Mouse (Mus musculus) urinary bladder, postnatal 36 days (tissue): ENCODE measurements around the gene Upp2.

ENCODE experiments used
- DNase-seq, 2 experiments: peaks; one replicate each; pipeline ENCODE4 v3.0.0; 2022; ENCODE audit warnings: low spot score in 2 of 2, mixed read lengths in 1 of 2

The Upp2 gene

DNA sequence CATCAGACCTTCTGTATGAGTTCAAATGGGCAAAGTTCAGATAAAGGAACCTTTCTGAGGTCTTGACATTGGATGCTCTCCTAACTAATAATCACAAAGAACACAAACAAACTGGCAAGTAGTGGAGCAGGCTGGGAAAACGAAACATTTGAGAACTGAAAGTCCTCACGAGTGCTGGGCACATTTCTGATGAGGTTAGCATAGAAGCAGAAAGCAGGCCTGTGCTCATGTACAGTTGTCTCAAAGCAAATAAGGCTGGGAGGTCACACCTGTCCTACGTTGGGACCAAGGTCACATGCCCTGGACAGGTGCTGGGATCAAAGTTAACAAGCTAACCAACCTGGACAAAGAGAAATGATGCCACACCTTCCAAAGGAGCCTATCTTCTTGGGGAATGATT lies 187.6 kb downstream of the Upp2 start:
- no peak for DNase-seq

DNA sequence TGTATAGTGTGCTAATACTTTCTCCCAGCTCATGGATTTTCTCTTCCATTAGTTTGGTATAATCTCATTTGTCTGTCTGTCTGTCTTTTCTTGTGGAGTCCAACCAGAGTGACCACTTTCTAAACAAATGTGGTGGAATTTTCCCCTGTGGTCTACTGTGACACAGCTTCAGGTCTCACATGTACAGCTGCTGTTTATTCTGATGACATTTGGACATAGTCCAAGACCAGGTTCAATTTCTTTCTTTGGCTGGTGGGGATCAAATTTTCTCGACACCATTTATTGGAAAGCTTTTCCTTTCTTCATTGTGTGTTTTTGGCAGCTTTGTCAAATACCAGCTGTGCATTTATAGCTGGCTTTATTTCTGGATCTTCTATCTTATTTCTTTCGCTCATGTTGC lies 191.0 kb downstream of the Upp2 start:
- DNase-seq, result no peak

DNA sequence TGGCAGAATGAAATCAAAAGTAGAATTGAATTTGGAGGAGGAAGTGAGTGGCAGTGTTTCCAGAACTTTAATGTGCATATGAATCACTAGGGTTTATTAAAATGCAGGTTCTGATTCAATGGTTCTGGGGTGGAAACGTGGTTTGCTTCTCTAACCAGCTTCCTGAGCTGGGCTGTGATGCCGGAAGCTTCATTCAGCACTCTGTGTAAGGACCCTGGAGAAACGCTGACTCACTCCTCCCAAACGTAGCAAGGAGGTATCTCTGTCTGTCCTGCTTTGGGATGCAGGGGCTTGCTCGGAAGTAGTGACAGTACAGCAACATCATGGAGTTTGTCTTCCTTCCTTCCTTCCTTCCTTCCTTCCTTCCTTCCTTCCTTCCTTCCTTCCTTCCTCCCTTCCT lies 192.6 kb downstream of the Upp2 start:
- DNase-seq, result no peak

DNA sequence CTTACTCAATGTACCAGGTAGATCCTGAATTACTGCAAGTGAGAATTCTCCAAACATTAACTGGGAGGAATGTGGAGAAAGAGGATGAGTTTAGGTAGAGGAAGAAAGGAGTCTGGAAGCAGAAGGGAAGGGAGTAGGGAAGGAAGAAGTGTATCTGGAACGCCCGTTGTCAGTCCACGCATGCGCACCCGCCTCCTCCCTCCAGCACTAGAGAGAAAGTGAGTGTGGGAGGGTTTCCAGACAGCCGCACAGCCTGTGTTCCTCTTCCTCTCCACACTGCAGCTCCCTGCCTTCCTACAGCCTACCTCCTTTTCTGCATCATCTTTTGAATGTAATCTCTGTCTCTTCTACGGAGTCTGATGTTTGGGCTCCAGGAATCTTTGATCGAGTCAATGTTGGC lies 198.0 kb downstream of the Upp2 start:
- no peak for DNase-seq

DNA sequence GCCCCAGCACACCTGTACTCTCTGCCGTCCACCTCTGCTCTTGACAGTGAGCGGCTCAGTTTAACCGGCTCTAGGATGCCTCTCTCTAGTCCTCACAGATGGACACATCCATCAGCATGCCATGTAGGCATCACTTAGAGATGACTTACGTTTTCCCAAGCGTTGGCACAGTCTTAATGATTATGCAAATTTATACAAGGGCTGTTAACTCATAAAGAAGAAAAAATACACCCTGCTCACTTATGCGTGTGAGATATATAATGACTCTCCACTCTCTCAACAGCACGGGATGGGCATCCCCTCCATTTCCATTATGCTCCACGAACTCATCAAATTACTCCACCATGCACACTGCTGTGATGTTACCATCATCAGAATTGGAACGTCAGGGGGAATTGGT lies 206.7 kb downstream of the Upp2 start:
- no peak for DNase-seq

DNA sequence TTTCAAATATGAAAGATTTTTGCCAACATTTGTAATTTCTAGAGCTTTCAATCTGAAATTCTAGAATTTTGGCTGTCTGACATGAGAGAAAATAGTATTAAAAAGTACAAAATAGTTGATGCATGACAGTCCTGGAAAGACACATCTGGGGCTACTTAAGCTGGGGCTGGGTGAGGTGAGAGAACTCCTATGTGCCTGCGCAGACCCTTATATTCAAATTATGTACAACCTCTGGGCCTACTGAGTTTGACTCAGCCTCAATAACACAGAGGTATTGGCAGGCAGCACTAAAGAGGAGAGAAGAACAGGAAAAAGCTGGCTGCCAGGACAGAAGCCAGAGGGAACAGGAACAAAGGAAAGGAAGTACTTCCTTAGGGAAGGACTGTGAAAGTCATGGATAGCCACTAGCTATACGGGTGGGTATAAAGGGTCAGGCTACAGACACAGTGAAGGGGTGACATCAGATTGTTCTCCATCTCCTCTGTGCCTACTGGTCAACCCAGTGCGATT lies 211.9 kb downstream of the Upp2 start:
- no peak for DNase-seq

DNA sequence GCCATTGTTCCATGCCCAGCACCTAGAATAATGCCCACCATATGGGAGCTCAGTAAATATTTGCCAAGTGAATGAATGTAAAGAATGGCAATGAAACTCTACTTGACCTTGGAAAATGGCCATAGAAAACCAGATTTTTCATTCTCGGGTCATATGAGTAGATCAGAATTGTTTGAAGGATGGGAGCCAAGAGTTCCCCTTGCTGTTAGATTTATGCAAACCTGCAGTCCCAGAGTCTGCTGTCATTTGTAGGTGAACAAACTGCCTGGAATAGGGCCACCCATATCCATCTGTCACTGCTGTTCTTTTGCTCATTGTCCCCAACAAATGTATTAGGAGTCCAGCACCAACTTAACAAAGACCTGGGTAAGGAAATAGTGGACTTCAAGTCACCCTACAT lies 216.4 kb downstream of the Upp2 start:
- DNase-seq, result no peak

DNA sequence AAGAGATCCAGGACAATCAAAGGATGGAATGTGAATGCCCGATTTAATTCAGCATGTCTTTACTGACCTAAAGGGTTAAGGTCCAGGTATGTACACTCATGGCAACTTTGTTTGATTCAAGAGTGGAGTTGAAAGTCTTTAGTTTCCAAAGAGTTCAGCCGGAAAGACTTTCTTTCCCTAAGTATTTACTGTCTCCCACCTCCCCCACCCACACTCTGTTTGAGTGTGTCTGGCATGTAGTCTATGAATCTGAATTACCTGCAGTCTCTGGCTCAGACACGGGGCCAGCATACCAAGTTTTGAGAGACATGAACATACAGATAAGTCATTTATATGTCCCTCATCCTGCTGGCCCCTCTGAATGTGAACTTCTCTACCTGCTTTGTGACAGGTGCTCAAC lies 219.1 kb downstream of the Upp2 start:
- no peak for DNase-seq

DNA sequence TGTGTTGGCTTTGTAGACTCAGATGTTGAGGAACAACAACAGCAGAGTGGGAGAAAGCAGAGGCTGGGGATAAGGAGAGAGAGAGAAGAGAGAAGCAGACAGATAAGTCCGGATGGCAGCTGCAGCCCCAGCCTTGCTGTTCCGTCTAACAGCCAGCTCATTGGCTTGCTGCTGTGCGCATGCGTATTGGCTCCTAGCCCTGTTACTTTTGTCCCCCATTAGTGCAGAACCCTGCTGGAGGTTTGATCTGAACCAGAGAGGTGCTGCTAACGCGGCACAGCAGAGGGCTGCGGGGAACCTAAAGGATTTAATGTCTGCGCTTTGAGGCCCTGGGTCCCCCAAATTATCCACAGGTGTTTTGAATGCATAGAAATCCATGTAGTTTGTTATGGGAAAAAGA lies 219.6 kb downstream of the Upp2 start:
- DNase-seq, result no peak

DNA sequence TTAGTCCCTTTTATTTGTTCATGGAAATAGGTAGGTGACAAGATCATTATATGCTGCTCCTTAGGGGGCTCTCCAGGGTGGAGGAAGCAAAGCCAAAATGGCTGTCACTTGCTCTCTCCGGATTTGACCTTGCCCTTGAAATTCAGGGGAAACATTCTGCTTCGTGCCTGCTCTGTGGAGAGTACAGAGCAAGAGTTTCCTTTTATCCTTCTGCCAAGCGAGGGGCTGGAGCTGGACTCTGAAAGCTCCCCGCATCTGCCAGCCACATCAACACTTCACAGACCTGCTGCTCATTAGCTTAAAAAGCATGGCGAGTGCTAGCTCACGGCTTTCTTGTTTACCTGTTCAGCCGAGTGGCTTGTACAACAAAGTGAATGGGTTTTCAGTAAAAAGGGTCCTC lies 220.3 kb downstream of the Upp2 start:
- DNase-seq, result no peak

DNA sequence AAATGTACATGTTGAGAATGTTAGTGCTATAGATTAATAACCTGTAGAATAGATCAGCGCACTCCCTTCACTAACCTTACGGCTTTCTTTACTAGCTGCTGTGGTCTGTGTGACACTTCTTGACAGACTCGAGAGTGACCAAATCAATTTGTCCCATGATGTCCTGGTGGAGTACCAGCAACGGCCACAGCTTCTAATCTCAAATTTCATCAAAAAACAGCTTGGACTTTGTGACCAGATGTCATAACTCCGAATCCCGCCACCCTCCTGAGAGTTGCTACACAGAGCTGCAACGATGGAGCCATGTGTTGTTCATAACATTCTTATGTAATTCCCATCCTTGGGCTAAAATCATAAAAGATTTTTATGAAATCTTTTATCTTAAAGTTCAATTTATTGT lies 222.8 kb downstream of the Upp2 start:
- no peak for DNase-seq

DNA sequence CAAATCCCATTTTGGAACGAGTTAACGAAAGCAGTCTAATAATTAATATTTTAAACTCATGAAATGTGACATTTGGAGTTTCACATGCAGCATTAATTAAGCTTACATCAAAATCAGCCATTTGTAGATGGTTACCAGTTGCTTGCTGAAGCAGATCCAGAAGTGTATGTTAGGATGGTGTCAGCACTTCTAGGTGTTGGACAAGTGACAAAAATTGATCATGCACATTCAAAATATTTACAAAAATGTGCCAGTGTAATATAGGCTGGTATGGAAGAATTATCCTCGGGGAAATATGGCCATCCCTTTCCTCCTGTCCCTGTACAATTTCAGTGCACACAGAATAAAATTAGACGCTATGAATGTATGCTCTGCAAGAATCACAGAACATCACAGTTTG lies 223.3 kb downstream of the Upp2 start:
- no peak for DNase-seq

DNA sequence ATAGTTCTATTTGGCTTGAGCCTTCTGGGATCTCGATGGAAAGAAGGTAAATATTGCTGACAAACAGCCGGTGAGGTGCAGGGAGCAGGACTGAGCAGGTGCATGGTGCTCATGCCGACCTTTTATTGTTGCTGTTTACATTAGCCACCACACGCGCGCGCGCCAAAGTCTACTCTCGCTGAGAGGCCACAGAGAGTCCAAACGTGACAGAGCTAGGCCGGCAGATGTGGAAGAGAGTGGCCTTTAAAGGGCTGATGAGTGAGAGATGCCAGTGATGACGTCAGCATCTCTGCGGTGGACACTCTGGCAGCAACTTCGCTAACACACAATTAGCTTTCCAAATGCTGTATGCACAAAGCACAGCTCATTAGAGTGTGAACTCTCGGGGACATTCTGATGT lies 227.4 kb downstream of the Upp2 start:
- DNase-seq, result no peak

DNA sequence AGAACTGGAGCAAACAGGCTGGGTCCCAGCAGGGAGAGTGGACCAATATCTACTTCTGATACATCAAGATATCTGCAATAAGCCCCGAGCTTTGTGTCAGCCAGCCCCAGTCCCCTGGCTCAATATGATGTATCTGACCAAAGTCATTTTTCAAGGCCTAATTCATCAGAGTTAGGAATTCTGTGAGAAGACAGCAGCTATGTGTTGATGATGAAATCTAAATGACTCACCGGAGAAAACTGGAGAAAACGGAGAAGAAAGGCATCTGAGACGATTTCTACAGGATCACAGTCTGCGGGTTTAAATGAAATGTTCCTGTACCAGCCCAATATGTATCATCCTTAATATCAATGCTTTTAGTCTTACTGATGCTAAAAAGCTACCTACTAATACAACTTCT lies 228.3 kb downstream of the Upp2 start:
- no peak for DNase-seq

DNA sequence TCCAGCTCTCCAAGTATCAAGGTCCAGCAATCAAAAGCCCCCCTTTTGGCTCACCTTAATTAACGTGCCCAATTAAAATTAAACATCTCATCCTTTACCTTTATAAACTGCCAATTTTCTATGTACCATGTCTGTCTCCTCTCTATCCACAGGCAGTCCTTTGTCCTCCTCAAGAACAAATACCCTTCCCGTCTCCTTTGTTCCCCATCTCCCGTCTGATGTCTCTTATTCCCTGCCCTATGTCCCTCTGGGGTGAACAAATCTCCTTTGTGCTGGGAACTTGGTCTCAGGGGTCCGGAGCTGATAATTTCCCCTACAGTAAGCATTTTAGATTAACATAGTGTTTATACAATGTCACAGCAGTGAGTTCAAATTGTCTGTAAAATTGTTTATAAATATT lies 230.4 kb downstream of the Upp2 start:
- no peak for DNase-seq

DNA sequence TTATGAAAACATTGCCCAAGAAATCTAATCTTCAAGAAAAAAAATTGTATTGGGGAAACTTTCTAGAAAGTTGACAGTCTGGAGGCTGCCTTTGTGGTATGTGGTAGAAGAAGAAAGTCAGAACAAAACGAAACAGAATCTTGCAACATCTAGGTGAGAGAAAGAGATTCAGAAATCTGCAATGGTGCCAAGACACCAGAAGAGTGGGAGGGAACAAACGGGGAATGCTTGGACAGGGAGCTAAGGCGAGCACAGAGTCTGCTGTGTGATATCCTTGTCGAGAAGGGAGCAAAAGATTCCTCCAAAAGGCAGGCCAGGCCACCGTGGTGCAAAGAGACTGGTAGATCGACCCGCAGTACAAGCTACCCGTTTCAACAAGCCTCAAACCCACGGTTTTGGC lies 232.0 kb downstream of the Upp2 start:
- no peak for DNase-seq

DNA sequence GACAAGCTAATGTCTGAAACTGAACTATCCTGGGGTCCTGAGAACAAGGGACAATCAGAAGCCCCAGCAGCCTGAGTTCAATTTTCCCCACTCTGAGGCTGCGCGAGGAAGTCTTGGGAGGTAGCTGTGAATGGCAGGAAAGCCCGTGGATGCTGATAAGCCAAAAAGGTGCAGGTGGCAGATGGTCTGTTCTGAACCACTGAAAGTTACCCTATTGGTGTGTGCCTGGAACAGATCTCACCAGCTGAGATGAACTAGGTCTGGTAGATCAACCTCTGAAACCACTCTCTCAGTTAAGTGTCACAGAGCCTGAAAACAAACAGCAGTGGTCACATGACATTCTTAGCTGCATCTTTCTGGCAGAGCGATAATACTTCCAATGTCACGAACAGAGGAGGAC lies 232.5 kb downstream of the Upp2 start:
- DNase-seq, result no peak

DNA sequence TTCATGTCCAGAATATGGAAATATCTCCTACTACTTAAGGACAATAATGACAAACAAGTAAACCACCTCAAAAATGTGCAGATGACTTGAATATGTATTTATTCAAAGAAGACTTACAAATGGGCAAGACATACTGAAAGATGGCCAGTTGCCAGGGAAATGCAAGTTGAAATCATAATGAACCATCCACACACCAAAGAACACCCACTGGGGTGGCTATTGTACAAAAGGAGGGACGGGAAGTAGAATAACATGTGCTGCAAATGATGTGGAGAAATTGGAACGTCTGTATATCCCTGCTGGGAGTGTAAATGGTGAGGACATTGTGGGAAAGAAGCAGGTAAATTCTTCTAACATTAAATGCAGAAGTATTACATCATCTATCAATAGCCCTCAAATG lies 245.8 kb downstream of the Upp2 start:
- DNase-seq, result no peak

DNA sequence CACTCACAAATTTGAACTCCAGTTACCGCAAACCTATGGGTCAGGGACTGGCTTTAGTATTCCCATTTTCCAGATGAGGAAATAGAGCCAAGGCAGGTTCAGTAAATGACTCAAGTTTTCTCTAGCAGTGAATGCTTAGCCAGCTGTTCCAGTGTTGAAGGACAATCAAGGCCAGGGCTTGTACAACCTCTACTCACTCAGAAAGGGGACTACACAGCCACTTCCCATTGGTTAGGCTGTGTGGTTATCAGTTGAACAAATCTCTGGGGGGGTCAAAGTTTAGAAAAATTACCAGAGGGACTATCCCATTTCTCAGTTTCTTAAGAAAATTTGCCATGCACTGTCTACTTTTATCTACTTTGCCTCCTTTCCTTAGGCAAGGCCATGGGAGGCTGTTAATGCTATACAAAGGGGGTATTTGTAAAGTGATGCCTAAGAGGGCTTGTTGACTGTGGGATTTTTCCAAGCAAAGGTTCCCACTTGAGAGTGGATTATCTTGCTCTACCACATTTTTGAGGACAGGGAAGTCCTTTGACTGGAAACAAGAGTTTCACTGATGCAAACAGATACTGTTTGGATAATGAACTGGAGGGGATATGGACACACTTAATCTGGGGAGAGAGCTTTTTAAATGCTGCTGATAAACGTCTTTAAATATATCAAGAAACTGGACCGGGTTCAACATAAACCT lies 262.0 kb downstream of the Upp2 start:
- DNase-seq, result no peak

DNA sequence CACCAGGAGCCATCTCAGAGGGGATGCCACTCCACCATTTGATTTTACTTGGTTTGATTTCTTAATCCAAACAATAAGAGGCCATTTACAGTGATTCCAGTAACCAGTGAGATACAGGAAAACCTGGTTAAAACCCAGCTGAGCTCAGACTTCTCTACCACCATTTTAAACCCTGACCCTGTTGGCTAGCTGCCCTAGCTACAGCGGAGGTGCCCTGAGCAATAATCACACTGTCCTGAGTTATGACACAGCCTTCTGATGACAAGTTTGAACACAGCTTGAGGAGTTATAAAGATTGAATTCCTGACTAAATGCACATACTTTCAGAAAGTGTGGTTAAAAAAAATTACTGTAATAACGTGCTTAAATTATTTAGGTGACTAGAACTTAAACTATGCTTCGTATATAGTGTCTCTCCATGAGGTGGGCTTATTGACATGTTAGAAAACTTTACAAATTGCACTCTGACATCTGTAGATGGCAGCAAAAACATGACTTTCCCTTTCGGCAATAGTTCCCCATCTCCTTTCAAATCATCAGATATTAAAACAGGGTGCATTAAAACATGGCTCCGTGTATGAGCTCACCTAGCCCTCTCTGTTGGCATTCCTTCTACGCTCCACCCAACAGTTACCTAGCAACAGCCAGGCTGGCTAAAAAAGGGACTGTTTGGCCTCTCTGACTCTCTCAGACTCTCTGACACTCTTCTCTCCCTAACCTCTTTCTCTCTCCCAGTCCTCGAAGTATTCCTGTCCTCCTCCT lies 263.1 kb downstream of the Upp2 start:
- peak; percentile 27 to 30 for DNase-seq

DNA sequence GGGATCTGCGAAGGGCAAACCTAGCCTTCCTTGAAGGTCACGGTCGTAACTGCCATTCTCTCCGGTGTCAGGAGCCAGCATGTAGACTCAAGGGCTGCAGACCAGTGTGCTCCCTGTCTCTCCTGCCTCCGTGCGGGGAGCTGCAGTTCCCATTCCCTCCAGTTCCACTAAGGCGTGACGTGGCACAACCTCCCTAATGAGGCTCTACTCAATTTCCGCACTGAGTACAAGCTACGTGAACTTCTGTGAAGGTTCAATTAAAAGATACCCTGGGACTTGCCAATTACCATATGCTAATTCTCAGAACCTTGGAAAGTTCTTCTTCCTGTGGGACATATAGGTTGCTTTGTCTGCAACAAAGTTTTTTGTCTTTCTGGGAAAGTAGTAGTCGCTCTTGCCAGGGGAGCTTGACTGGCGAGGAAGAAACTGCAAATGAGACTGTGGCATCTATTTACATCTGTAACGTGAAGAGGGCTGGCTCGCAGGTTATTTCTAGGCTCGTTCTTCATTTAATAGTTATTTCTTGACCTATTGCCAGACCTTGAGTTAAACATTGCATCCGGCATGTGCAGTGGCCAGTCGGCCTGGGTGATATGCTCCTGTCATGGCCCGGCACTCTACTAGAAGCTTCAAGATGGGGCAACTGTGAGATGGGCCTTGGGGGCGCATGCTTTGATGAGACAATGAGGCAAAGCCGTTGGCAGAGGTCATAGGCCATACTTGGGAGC lies 265.3 kb downstream of the Upp2 start:
- DNase-seq, result no peak

DNA sequence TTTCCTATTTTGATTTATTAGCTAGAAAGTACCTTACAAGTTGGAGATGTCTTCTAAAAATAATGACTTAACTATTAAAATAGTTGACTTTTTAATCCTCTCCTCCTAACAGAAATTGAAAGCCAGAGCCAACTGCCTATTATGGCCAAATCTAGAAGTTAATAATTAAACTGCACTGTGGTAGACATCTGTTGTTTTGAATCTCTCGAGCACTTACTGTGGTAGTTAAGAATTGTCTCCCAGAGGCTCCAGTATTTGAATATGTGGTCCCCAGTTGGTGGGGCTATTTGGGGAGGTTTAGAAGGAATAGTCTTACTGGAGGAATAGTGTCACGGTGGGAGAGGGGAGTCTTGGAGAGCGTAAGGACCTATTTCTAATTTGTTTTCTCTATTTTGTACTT lies 273.9 kb downstream of the Upp2 start:
- DNase-seq, result no peak

DNA sequence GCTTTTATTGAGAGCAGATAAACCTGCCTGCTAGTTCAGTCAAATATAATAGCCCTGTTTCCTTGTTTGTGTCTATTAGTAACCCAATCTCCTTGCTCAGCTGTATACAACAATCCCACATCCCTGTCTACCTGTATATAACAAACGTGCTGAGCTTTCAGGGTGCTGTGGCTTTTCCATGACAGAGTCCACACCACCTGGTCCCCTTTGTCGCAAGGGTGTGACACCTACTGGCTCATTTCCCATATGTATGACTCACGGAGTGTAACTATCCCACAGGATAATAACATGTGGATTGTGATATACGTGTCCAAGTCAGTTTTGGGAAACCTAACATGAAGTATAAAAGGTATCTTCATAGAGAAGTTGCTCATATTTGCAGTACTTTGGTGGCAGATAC lies 275.3 kb downstream of the Upp2 start:
- no peak for DNase-seq
